Mouse (Mus musculus) leukemia stem cell, adult 10-12 weeks (primary cell): ENCODE data around the gene Rnase12. TPM values are rescaled to one million over a fixed set of nuclear protein-coding genes. Genes with fewer than 3 reads are reported as not detected.

ENCODE experiments used
- polyA plus RNA-seq: library from polyadenylated mRNA; stranded (reverse); fragments of >175 nt; gene quantifications from 2 replicates; pipeline ENCODE4 v1.2.3, GENCODE M21; 2012; ENCODE audit warnings: low replicate concordance

Gene Rnase12
- not detected in 2 replicates for polyA plus RNA-seq

GRCm38 (mm10) chr14:51057401-51057831 lies at the start of gene Rnase12:
TSS of gene Rnase12 (minus strand) at chr14:51057661.

GRCm38 (mm10) chr14:51090921-51091900 lies 33.8 kb upstream of the Rnase12 start, which contains the start of the genes Rnase4 and Ang:
TSS of gene Rnase4 (plus strand) at chr14:51091077.
TSS of gene Ang (plus strand) at chr14:51091150.

DNA sequence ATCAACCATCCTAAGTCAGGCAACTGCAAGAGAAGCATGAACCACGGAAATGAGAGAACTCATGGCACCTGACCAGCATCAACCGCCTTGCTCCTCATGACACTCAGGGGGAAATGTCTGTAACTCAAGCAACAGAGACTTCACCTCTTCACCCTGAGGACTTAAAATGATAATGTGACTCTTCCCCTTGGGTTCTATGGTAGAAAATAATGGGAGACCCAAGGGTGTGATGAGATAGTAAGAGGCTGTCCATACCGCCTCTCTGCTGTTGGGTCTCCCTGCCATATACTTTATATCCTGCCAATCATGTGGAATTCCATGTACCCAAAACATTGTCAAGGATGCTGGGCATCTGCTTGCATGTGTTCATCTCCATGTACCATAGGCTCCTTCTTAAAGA lies 16.9 kb upstream of the Rnase12 start, which contains the start of gene Olfr750:
Olfr750 (minus strand) TSS at position 101 of the 400 bp plus-strand sequence.

GRCm38 (mm10) chr14:51050063-51050462 lies 7.4 kb downstream of the Rnase12 start, which contains the start of gene Rnase11:
TSS of gene Rnase11 (minus strand) at chr14:51050163.

DNA sequence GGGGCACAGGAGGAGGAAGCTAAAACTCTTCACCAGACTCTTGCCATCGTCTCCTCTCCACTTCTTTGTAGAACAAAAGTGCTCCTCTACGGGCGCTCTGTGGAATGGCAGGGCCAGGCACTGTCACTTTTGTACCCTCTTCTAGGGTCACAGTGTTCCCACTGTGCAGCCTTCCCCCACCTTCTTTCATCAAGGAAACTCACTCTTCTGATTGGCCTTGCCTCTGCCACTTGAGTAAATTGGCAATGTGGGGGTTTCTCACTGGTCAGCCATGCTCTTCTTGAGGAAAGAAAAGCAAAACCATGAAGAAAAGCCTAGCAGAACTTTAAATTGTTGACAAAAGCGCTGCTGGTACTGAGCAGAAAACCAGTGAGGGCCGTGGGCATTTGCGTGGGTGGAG lies 15.7 kb downstream of the Rnase12 start, which contains the start of gene Rnase9:
Rnase9 (minus strand) TSS at position 101 of the 400 bp plus-strand sequence.

GRCm38 (mm10) chr14:51007152-51007801 lies 50.2 kb downstream of the Rnase12 start, which contains the start of gene Rnase10:
TSS of gene Rnase10 (plus strand) at chr14:51007751.

Other genes starting within 250 kb of the Rnase12 start
- 0.11 and 3.0 TPM in 2 replicates for gene Ccnb1ip1, start 249.9 kb downstream of the Rnase12 start, polyA plus RNA-seq
- gene Parp2, start 249.8 kb downstream of the Rnase12 start, polyA plus RNA-seq = 2.0 and 4.7 TPM in 2 replicates
- gene Tep1, start 187.1 kb downstream of the Rnase12 start, polyA plus RNA-seq = 1.9 and 2.6 TPM in 2 replicates
- gene Klhl33, start 160.2 kb downstream of the Rnase12 start, polyA plus RNA-seq = not detected in 2 replicates
- 20.4 and 43.1 TPM in 2 replicates for gene Osgep, start 132.8 kb downstream of the Rnase12 start, polyA plus RNA-seq
- 33.0 and 38.4 TPM in 2 replicates for gene Apex1, start 132.7 kb downstream of the Rnase12 start, polyA plus RNA-seq
- 65.3 and 128 TPM in 2 replicates for gene Pip4p1, start 126.8 kb downstream of the Rnase12 start, polyA plus RNA-seq
- gene Pnp, start 126.6 kb downstream of the Rnase12 start, polyA plus RNA-seq = 1.7 and 2.1 TPM in 2 replicates
- 1.3 TPM in 1 of 2 replicates, not detected in the other for gene Gm49342, start 113.1 kb downstream of the Rnase12 start, polyA plus RNA-seq
- not detected in 2 replicates for gene Pnp2, start 101.7 kb downstream of the Rnase12 start, polyA plus RNA-seq
- gene Rnase10, start 49.9 kb downstream of the Rnase12 start, polyA plus RNA-seq = not detected in 2 replicates
- not detected in 2 replicates for gene Rnase9, start 15.8 kb downstream of the Rnase12 start, polyA plus RNA-seq
- gene Rnase11, start 7.5 kb downstream of the Rnase12 start, polyA plus RNA-seq = not detected in 2 replicates
- not detected in 2 replicates for gene Olfr750, start 16.8 kb upstream of the Rnase12 start, polyA plus RNA-seq
- gene Rnase4, start 33.4 kb upstream of the Rnase12 start, polyA plus RNA-seq = 0.40 TPM in 1 of 2 replicates, not detected in the other
- gene Ang, start 33.5 kb upstream of the Rnase12 start, polyA plus RNA-seq = not detected in 2 replicates
- gene Eddm3b, start 56.8 kb upstream of the Rnase12 start, polyA plus RNA-seq = not detected in 2 replicates
- gene Rnase6, start 66.2 kb upstream of the Rnase12 start, polyA plus RNA-seq = 0.55 and 2.7 TPM in 2 replicates
- not detected in 2 replicates for gene Rnase1, start 89.1 kb upstream of the Rnase12 start, polyA plus RNA-seq
- gene Rnase2b, start 104.6 kb upstream of the Rnase12 start, polyA plus RNA-seq = not detected in 2 replicates
- not detected in 2 replicates for gene Ang2, start 141.5 kb upstream of the Rnase12 start, polyA plus RNA-seq
- gene Ear14, start 145.7 kb upstream of the Rnase12 start, polyA plus RNA-seq = not detected in 2 replicates
- not detected in 2 replicates for gene Rnase2a, start 198.5 kb upstream of the Rnase12 start, polyA plus RNA-seq